Mouse (Mus musculus): Measurements from ENCODE around the gene Ccnyl1.

GRCm38 (mm10) chr1:64754658-64755057 is 64.4 kb downstream of the Ccnyl1 start:
- TF ChIP-seq POLR2A (IDR thresholded peaks at IDR 0.05; ENCODE audit: borderline replicate concordance, control insufficient read depth, low read depth, low read length): no peak
- TF ChIP-seq CTCF (IDR thresholded peaks at IDR 0.05; ENCODE audit: control insufficient read depth, insufficient read depth, low read length): no peak
